Mouse (Mus musculus): ENCODE results near the gene Igsf8.

The Igsf8 gene

DNA sequence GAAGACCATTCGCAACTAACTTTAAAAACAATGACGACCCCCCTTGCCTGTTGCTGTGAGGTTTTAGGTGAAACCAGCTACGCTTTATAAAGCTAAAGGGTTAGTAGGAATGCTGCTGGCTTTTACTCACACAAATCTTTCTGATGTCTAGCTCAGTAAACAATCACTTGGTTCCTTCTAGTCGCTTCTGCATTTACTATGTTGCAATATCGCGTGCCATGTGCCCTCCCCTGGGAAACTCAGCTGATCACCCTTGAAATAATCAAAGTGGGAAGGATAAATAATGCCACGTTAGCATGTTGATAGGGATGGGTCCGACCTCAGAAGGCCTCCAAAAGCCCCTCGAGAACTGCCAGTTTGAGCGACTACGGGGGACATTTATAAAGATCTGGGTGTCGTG is 85.9 kb downstream of the Igsf8 start:
- in situ Hi-C loops (cut with MboI), result no loop called here

- in situ Hi-C loops (cut with MboI), result no loop called here
Measured at GRCm38 (mm10) chr1:172349504-172349903, 88.1 kb downstream of the Igsf8 start.

DNA sequence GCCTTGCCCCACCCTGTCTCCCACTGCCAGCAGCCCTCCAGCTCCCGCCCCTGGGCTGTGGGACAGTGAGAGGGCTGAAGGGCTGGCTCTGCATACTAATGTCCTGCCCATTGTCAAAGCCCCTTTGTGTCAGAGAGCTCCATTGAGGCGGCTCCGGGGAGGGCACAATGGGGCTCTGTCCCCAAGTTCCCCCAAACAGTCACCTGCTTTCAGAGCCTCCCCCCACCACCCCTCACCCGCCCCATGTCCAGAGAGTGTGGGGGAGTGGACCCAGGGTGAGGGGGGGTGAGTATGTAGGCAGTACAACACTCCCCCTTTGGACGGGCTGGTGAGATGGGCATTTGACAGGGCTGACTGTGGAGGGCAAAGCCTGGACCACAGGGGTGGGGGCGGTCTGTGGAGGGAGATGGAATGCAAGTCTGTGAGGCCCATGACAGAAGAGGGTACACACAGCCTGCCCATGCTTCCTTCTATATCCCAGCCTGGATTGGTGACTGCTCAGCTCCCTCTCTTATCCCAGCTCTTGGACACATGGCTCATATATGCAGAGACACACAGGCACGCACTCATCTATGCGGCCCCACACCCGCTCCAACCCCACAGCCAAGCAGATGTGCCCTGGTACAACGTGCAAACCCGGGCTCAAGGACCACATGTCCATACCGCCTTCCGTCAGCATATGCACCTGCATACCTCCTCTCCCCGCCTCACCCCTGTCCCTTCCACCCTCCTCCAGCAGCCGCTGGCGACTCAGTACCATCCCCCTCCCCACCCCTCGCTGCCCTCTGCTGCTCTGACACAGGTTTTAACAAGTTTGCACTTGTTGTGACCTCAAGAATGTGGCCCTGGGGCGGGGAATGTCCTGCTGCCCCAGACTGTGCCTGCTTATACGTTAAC is 88.7 kb downstream of the Igsf8 start:
- in situ Hi-C loops (cut with MboI), result no loop called here

- in situ Hi-C loops (cut with MboI), result no loop called here
Measured at GRCm38 (mm10) chr1:172352001-172352400, 90.6 kb downstream of the Igsf8 start.

DNA sequence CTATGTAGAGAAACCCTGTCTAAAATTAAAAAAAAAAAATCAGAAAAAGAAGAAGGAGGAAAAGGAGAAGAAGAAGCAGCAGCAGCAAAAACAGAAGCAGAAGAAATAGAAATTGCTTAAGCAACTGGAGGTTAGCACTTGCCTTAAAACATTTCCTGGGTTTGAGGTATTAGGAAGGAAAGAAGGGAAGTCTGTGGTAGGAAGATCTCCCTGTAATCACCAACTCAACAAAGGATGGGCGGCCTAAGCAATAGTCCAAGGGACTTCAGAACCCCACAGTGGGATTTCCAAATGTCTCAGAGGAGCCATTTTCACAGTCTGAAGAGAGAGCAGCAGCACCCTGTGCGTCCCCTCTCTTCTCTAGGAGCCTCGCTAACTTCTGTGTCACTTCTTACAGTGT is 91.0 kb downstream of the Igsf8 start:
- in situ Hi-C loops (cut with MboI), result no loop called here

- in situ Hi-C loops (cut with MboI), result no loop called here
Measured at GRCm38 (mm10) chr1:172355336-172355735, 93.9 kb downstream of the Igsf8 start.

DNA sequence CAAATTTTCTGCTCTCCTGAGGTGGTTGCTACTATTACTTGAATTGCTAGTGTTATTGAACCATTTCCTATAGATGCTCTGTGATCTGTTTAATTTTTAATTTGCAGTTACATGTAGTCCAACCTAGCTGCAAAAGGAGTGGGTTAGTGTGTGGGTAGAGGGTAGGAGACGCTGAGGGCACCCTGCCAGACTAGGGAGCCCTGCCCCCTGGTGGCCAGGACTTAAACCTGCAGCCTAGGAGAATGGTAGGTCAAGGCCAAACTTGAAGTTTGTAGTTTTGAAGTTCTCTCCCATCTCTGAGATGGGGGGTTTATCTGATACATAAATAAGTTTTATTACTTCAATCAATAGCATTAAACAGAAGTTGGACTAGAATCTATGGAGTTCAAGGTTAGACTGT is 96.1 kb downstream of the Igsf8 start:
- in situ Hi-C loops (cut with MboI), result no loop called here

DNA sequence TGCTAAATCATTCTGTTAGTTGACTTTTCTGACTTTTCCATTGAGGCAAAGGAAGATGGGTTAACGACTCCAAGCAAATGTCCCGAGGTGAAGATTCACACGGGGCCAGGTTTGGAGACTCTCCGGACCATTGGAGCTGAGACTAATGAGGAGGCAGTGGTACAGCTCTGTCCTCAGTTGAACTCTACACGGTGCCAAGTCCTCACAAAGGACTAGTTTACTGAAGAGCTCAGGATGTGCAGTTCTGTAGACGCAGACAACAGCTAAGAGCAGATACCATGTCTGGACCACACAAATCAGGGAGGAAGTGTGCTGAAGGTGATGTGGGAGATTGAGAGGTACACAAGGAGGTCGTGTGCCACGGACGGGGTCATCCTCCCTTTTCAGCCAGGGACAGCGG is 96.9 kb downstream of the Igsf8 start:
- in situ Hi-C loops (cut with MboI), result no loop called here

- in situ Hi-C loops (cut with MboI), result no loop called here
Measured at GRCm38 (mm10) chr1:172364684-172365083, 103.2 kb downstream of the Igsf8 start.

DNA sequence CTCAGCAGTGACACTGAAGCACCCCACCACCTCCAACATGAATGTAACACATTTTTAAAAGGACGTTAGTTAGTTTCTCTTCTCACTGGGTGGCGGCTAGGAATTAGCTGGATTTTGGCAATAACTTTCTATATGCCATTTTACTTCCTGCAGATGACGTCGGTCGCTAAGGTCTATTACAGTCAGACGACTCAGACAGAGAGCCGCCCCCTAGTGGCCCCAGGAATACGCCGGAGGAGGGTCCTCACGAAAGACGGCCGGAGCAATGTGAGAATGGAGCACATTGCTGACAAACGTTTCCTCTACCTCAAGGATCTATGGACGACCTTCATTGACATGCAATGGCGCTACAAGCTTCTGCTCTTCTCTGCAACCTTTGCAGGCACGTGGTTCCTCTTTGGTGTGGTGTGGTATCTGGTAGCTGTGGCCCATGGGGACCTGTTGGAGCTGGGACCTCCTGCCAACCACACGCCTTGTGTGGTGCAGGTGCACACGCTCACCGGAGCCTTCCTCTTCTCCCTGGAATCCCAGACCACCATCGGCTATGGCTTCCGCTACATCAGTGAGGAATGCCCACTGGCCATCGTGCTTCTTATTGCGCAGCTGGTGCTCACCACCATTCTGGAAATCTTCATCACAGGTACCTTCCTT is 107.5 kb downstream of the Igsf8 start:
- in situ Hi-C loops (cut with MboI), result no loop called here

All from mature B cell (primary cell).